Mouse (Mus musculus) G1E (cell line): ENCODE results near the gene Plcb1.

Source experiments
- CTCF ChIP-seq: IDR thresholded peaks from 2 replicates; pipeline ENCODE4 v1.5.1; 2012; ENCODE audit warnings: low read depth, low read length, inconsistent platforms, mixed read lengths
- GATA1 ChIP-seq: IDR thresholded peaks from 2 replicates; pipeline ENCODE4 v1.6.1; 2012; ENCODE audit warnings: borderline replicate concordance, low read length, inconsistent platforms, mixed read lengths
- TAL1 ChIP-seq: conservative IDR thresholded peaks from 2 replicates; pipeline ENCODE4 v1.6.1; 2012; ENCODE audit warnings: low read depth, low read length, inconsistent platforms, mixed read lengths

- TF ChIP-seq CTCF (no peak), TAL1 (no peak), GATA1 (no peak)
These were observed 249.9 kb downstream of the Plcb1 start for GRCm38 (mm10) chr2:135035640-135036260.
